Mouse (Mus musculus): Measurements from ENCODE around the gene Arap2. TPM values are rescaled to one million over a fixed set of nuclear protein-coding genes. Genes with fewer than 3 reads are reported as not detected.

Gene Arap2
- total and polyA plus RNA-seq, 2 experiments from 2014 or later, result 14.2 to 14.3 TPM

DNA sequence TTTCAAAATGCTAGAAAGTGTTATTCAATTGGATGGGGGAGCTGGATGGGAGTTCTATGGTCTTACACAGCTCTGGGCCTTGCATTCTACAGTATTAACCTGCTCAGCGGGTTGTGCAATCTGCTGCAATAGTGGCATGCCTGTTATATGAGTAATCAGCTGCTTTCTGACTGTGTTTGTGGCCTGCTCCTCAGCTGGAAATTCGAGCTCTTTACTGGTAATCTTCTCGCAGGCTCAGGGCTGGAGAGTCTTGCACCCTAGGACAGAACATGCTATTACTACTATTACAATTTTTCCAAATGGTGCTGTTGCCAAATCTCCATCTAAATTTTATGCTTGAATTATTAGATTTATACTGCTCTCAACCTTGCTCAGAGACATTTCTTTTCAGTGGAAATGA lies 20.9 kb upstream of the Arap2 start:
- Histone ChIP-seq H3K4me3 (ENCODE audit: low read length) (no peak overlapping the region), H3K27ac (no peak overlapping the region), H3K9me3 (ENCODE audit: low read length) (0 out of 2 replicates have a peak, but pooled peaks cover 2% of the 10 kb centered on the region), H3K27me3 (ENCODE audit: insufficient read depth, low read length) (no peaks in the 10 kb centered on the region), H3K9ac (replicated peaks; ENCODE audit: low read length) (no peak overlapping the region), H3K36me3 (ENCODE audit: insufficient read depth, low read length) (no peaks in the 10 kb centered on the region), H3K4me2 (ENCODE audit: low read depth, low read length) (no peak overlapping the region), H3K4me1 (ENCODE audit: insufficient read depth, low read length) (no peaks in the 10 kb centered on the region)
- ATAC-seq (no peak), DNase-seq (ENCODE audit: low spot score) (no peak)
- no peak for TF ChIP-seq CTCF (IDR thresholded peaks at IDR 0.05; ENCODE audit: low read depth)
- 87% methylated on average over 3 of the region's 3 CpGs for WGBS

GRCm38 (mm10) chr5:62778682-62779081 lies 12.7 kb upstream of the Arap2 start:
- no peak for ATAC-seq

GRCm38 (mm10) chr5:62777804-62778203 lies 11.8 kb upstream of the Arap2 start:
- Histone ChIP-seq H3K4me2 (ENCODE audit: low read depth, low read length) (no peak overlapping the region), H3K27me3 (ENCODE audit: insufficient read depth, low read length) (no peaks in the 10 kb centered on the region), H3K9me3 (ENCODE audit: low read length) (no peaks in the 10 kb centered on the region), H3K9ac (replicated peaks; ENCODE audit: low read length) (no peak overlapping the region), H3K4me1 (ENCODE audit: insufficient read depth, low read length) (no peaks in the 10 kb centered on the region), H3K4me3 (ENCODE audit: low read length) (no peak overlapping the region), H3K27ac (no peak overlapping the region), H3K36me3 (ENCODE audit: insufficient read depth, low read length) (no peaks in the 10 kb centered on the region)
- TF ChIP-seq CTCF (IDR thresholded peaks at IDR 0.05; ENCODE audit: low read depth), result no peak
- DNase-seq (ENCODE audit: low spot score) (no peak), ATAC-seq (no peak)
- WGBS, result 89% methylated on average over 8 of the region's 8 CpGs

More at GRCm38 (mm10) chr5:62778682-62779081, 12.7 kb upstream of the Arap2 start:
- 81% methylated on average over 5 of the region's 5 CpGs for WGBS
- no peaks in the 10 kb centered on the region for H3K4me1 ChIP-seq (ENCODE audit: insufficient read depth, low read length)
- no peak overlapping the region for H3K27ac ChIP-seq
- no peaks in the 10 kb centered on the region for H3K36me3 ChIP-seq (ENCODE audit: insufficient read depth, low read length)
- H3K4me3 ChIP-seq (ENCODE audit: low read length), result no peak overlapping the region
- H3K9ac ChIP-seq (replicated peaks; ENCODE audit: low read length), result no peak overlapping the region
- DNase-seq (ENCODE audit: low spot score), result no peak
- no peak for TF ChIP-seq CTCF (IDR thresholded peaks at IDR 0.05; ENCODE audit: low read depth)
- no peaks in the 10 kb centered on the region for H3K27me3 ChIP-seq (ENCODE audit: insufficient read depth, low read length)
- no peaks in the 10 kb centered on the region for H3K9me3 ChIP-seq (ENCODE audit: low read length)
- H3K4me2 ChIP-seq (ENCODE audit: low read depth, low read length), result no peak overlapping the region

GRCm38 (mm10) chr5:62771775-62772599 lies 6.0 kb upstream of the Arap2 start:
- Histone ChIP-seq H3K27me3 (ENCODE audit: insufficient read depth, low read length) (no peaks in the 10 kb centered on the region), H3K9ac (replicated peaks; ENCODE audit: low read length) (no peak overlapping the region), H3K4me2 (ENCODE audit: low read depth, low read length) (no peak overlapping the region), H3K4me3 (ENCODE audit: low read length) (no peak overlapping the region), H3K36me3 (ENCODE audit: insufficient read depth, low read length) (no peaks in the 10 kb centered on the region), H3K4me1 (ENCODE audit: insufficient read depth, low read length) (no peaks in the 10 kb centered on the region), H3K9me3 (ENCODE audit: low read length) (no peaks in the 10 kb centered on the region), H3K27ac (no peak overlapping the region)
- 84% methylated on average over 11 of the region's 11 CpGs for WGBS
- no peak for TF ChIP-seq CTCF (IDR thresholded peaks at IDR 0.05; ENCODE audit: low read depth)
- DNase-seq (ENCODE audit: low spot score), result no peak
- ATAC-seq, result no peak

- TF ChIP-seq CTCF (IDR thresholded peaks at IDR 0.05; ENCODE audit: low read depth), result no peak
Observed at GRCm38 (mm10) chr5:62765459-62765783, 538 bp downstream of the Arap2 start.

GRCm38 (mm10) chr5:62764161-62764560 lies 1.8 kb downstream of the Arap2 start:
- Histone ChIP-seq H3K27ac (0 out of 2 replicates have a peak overlapping the region, but pooled peaks have one; percentile 26), H3K4me2 (ENCODE audit: low read depth, low read length) (peak overlapping the region; percentile 80), H3K9me3 (ENCODE audit: low read length) (no peaks in the 10 kb centered on the region), H3K4me3 (ENCODE audit: low read length) (peak overlapping the region; percentile 70), H3K27me3 (ENCODE audit: insufficient read depth, low read length) (no peaks in the 10 kb centered on the region), H3K9ac (replicated peaks; ENCODE audit: low read length) (no peak overlapping the region), H3K4me1 (ENCODE audit: insufficient read depth, low read length) (no peaks in the 10 kb centered on the region), H3K36me3 (ENCODE audit: insufficient read depth, low read length) (no peaks in the 10 kb centered on the region)
- no peak for TF ChIP-seq CTCF (IDR thresholded peaks at IDR 0.05; ENCODE audit: low read depth)
- ATAC-seq (no peak), DNase-seq (ENCODE audit: low spot score) (no peak)
- WGBS, result 65% methylated on average over 5 of the region's 5 CpGs

More at GRCm38 (mm10) chr5:62765459-62765783, 538 bp downstream of the Arap2 start:
- Histone ChIP-seq H3K4me2 (ENCODE audit: low read depth, low read length) (peak overlapping the region; percentile 80), H3K9ac (replicated peaks; ENCODE audit: low read length) (peak overlapping the region; percentile 65), H3K4me1 (ENCODE audit: insufficient read depth, low read length) (no peaks in the 10 kb centered on the region), H3K36me3 (ENCODE audit: insufficient read depth, low read length) (no peaks in the 10 kb centered on the region), H3K4me3 (ENCODE audit: low read length) (peak overlapping the region; percentile 70), H3K27me3 (ENCODE audit: insufficient read depth, low read length) (no peaks in the 10 kb centered on the region), H3K9me3 (ENCODE audit: low read length) (no peaks in the 10 kb centered on the region), H3K27ac (peak overlapping the region; percentile 70; the same call in 1 of the 2 replicates)
- ATAC-seq (peak; percentile 60; the same call in 1 of the 2 replicates), DNase-seq (ENCODE audit: low spot score) (no peak)
- WGBS, result 12% methylated on average over 5 of the region's 5 CpGs

- WGBS, result 88% methylated on average over 1 of the region's 1 CpGs
Observed at GRCm38 (mm10) chr5:62763046-62763445, 2.9 kb downstream of the Arap2 start.

More at GRCm38 (mm10) chr5:62763046-62763445, 2.9 kb downstream of the Arap2 start:
- Histone ChIP-seq H3K9ac (replicated peaks; ENCODE audit: low read length) (no peak overlapping the region), H3K4me2 (ENCODE audit: low read depth, low read length) (no peak overlapping the region), H3K4me1 (ENCODE audit: insufficient read depth, low read length) (no peaks in the 10 kb centered on the region), H3K27me3 (ENCODE audit: insufficient read depth, low read length) (no peaks in the 10 kb centered on the region), H3K36me3 (ENCODE audit: insufficient read depth, low read length) (no peaks in the 10 kb centered on the region), H3K9me3 (ENCODE audit: low read length) (no peaks in the 10 kb centered on the region), H3K27ac (peak overlapping the region; percentile 27; the same call in 1 of the 2 replicates), H3K4me3 (ENCODE audit: low read length) (no peak overlapping the region)
- ATAC-seq (no peak), DNase-seq (ENCODE audit: low spot score) (no peak)
- TF ChIP-seq CTCF (IDR thresholded peaks at IDR 0.05; ENCODE audit: low read depth), result no peak

Measured in hindbrain, postnatal 0 days (tissue).